Mouse (Mus musculus): Measurements from ENCODE around the gene Matn4.

Matn4 gene

GRCm38 (mm10) chr2:164436215-164436913 is 31.4 kb upstream of the Matn4 start:
- no peak for DNase-seq (ENCODE audit: low spot score)

- DNase-seq (ENCODE audit: low spot score), result no peak
Observed at GRCm38 (mm10) chr2:164435216-164436090, 30.5 kb upstream of the Matn4 start.

- no peak for DNase-seq (ENCODE audit: low spot score)
Observed at GRCm38 (mm10) chr2:164434681-164435080, 29.7 kb upstream of the Matn4 start.

- no peak for DNase-seq (ENCODE audit: low spot score)
Observed at GRCm38 (mm10) chr2:164433278-164433895, 28.4 kb upstream of the Matn4 start.

- peak; percentile 67 for DNase-seq (ENCODE audit: low spot score)
Observed at GRCm38 (mm10) chr2:164432541-164433191, 27.7 kb upstream of the Matn4 start.

GRCm38 (mm10) chr2:164431676-164432465 is 26.9 kb upstream of the Matn4 start:
- DNase-seq (ENCODE audit: low spot score), result no peak

GRCm38 (mm10) chr2:164430697-164431096 is 25.7 kb upstream of the Matn4 start:
- no peak for DNase-seq (ENCODE audit: low spot score)

- DNase-seq (ENCODE audit: low spot score), result no peak
Observed at GRCm38 (mm10) chr2:164429881-164430615, 25.1 kb upstream of the Matn4 start.

GRCm38 (mm10) chr2:164428451-164428850 is 23.5 kb upstream of the Matn4 start:
- DNase-seq (ENCODE audit: low spot score), result no peak

- no peak for DNase-seq (ENCODE audit: low spot score)
Observed at GRCm38 (mm10) chr2:164426952-164427351, 22.0 kb upstream of the Matn4 start.

- no peak for DNase-seq (ENCODE audit: low spot score)
Observed at GRCm38 (mm10) chr2:164426121-164426520, 21.2 kb upstream of the Matn4 start.

- DNase-seq (ENCODE audit: low spot score), result no peak
Observed at GRCm38 (mm10) chr2:164425401-164425800, 20.4 kb upstream of the Matn4 start.

GRCm38 (mm10) chr2:164424406-164424805 is 19.4 kb upstream of the Matn4 start:
- DNase-seq (ENCODE audit: low spot score), result no peak

- no peak for DNase-seq (ENCODE audit: low spot score)
Observed at GRCm38 (mm10) chr2:164423464-164423863, 18.5 kb upstream of the Matn4 start.

- DNase-seq (ENCODE audit: low spot score), result no peak
Observed at GRCm38 (mm10) chr2:164422675-164423393, 17.9 kb upstream of the Matn4 start.

- no peak for DNase-seq (ENCODE audit: low spot score)
Observed at GRCm38 (mm10) chr2:164421979-164422378, 17.0 kb upstream of the Matn4 start.

- no peak for DNase-seq (ENCODE audit: low spot score)
Observed at GRCm38 (mm10) chr2:164421306-164421705, 16.3 kb upstream of the Matn4 start.

- DNase-seq (ENCODE audit: low spot score), result no peak
Observed at GRCm38 (mm10) chr2:164419489-164419888, 14.5 kb upstream of the Matn4 start.

- DNase-seq (ENCODE audit: low spot score), result no peak
Observed at GRCm38 (mm10) chr2:164418308-164418875, 13.4 kb upstream of the Matn4 start.

GRCm38 (mm10) chr2:164417198-164417597 is 12.2 kb upstream of the Matn4 start:
- no peak for DNase-seq (ENCODE audit: low spot score)

All from yolk sac, embryonic 10.5 days (tissue).